Mouse (Mus musculus): ENCODE data around the gene Ctdnep1.
A peak's percentile ranks its signal among the peaks of the same experiment; 100 is the strongest.
"Not testable (repeated sequence)": the region's sequence is repeated elsewhere in the genome, so short reads cannot be mapped to it uniquely, and the experiment has no call there.

The Ctdnep1 gene

DNA sequence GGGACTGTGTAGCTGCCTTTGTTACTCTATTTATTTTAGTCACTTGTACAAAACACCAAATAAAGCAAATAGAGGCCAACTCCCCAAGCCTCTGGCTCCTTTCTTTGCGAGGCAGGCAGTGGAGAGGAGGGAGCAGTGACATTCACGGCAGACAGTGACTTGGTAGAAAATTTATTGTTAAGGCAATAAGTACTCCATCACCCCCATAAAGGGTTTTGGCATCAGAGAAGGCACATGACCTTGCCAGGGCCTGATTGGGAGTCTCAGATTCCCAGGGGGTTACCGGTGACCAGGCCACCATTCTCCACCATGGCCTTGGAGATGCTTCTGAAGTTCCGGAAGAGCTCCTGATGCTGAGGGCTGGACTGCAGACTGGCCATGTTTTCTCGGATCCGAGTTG, 29.1 kb downstream of the Ctdnep1 start:
- no peak for DNase-seq (ENCODE audit: extremely low spot score, low spot score)

DNA sequence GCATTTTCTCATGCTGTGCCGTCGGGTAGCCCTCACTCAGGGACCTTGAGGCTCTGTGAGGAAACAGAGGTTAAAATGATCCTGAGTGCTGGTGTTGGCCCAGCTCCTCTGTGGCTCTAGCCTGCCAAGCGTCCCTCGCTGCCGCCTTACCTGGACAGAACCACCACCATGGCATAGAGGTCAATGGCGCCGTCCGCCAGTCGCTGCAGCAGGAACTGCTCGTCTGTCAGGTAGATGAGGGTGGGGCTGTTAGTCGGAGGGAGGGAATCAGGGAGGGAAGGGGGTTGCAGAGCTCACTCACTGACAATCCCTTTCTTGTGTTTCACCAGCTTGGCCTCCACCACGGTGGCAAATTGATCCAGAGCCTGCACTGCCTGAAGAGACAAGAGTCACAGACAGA, 29.6 kb downstream of the Ctdnep1 start:
- no peak for DNase-seq (ENCODE audit: extremely low spot score, low spot score)

DNA sequence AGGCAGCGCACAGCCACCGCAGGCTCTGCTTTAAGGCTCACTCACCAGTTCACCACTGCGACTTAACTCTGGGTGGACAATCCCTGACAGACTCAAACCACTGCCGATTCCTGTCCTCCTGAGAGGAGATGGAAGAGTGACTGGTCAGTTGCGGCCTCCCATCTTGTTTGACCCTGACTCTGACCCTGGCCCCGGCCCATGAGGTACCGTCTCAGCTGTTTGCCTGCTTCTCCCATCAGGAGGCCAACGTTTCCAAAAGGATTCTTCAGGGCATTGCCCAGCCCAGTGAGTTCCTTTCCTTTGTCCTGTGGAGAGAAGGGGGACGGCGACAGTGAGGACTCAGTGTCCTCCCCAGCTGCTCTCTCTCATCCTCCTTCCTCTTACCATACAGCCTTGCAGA, 30.0 kb downstream of the Ctdnep1 start:
- DNase-seq (ENCODE audit: extremely low spot score, low spot score) = no peak

DNA sequence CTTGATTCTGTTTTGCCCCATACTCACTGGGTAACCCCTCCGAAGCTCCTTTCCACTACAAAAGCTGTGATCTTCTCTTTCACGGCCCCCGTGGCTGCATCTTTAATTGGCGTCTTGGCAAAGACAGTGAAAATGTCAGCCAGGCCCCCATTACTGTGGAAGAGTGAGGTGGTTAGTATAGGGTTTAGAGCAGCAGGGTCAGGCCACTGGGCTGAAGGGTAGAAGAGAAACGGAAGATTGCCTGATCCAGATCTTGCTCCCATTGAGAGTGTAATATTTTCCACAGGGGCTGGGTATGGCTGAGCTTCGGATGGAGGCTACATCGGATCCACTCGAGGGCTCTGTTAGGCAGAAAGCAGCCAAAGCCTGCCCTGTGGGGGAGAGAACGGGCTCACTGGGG, 32.0 kb downstream of the Ctdnep1 start:
- DNase-seq (ENCODE audit: extremely low spot score, low spot score) = no peak

DNA sequence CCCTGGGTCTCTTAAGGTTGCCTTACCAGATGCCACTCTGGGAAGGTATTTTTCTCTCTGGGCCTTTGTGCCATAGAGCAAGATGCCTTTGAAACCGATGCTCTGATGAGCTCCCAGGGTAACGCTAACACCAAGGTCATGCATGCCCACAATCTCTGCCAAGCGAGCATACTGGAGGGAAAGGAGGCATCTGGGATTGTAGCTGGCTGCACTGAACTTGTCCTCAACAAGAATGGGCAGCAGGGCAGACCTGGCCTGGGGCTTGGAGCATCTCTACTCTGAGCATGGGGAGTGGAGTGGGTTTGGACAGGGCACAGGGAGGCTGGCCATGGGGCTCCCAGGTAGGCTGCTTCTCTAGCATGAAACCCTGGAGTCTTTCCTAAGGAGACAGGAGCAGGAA, 32.5 kb downstream of the Ctdnep1 start:
- no peak for DNase-seq (ENCODE audit: extremely low spot score, low spot score)

GRCm38 (mm10) chr11:70014051-70014450, 33.1 kb downstream of the Ctdnep1 start:
- no peak for DNase-seq (ENCODE audit: extremely low spot score, low spot score)

- DNase-seq (ENCODE audit: extremely low spot score, low spot score) = peak; percentile 81
These were observed 34.1 kb downstream of the Ctdnep1 start, which contains the start of gene Acadvl for GRCm38 (mm10) chr11:70014880-70015558. Gene Acadvl, minus strand, starts transcription at chr11:70015411.

- no peak for DNase-seq (ENCODE audit: extremely low spot score, low spot score)
These were observed 34.7 kb downstream of the Ctdnep1 start for GRCm38 (mm10) chr11:70015677-70016076.

DNA sequence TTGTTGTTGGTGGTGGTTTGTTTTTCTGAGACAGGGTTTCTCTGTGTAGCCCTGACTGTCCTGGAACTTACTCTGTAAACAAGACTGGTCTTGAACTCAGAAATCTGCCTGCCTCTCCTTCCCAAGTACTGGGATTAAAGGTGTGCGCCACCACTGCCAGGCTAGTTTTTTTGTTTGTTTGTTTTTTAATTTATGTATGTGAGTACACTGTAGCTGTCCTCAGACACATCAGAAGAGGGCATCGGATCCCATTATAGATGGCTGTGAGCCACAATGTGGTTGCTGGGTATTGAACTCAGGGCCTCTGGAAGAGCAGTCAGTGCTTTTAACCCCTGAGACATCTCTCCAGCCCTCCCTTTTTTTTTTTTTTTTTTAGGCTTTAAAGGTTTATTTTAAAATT, 35.2 kb downstream of the Ctdnep1 start:
- DNase-seq (ENCODE audit: extremely low spot score, low spot score) = not testable (repeated sequence)

DNA sequence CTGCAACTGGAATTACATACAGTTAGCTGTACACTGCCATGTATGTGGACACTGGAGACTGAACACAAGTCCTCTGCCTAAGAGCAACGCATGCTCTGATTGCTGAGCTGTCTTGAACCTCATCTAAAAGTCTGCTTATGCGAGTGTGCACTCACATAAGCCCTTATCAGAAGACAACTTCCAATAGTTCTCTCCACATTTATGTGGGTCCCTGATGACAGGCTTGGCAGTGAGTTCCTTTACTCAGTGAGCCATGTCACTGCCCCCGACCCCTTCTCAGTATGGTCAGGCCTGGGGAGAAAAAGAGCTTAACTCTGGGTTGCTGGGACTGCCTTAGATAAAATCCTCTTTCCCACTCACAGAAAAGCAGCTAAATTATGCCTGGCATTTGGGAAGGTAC, 35.7 kb downstream of the Ctdnep1 start, which contains the start of gene Dlg4:
Dlg4 (plus strand) TSS at position 274 of the 400 bp plus-strand sequence.
- no peak for DNase-seq (ENCODE audit: extremely low spot score, low spot score)

DNA sequence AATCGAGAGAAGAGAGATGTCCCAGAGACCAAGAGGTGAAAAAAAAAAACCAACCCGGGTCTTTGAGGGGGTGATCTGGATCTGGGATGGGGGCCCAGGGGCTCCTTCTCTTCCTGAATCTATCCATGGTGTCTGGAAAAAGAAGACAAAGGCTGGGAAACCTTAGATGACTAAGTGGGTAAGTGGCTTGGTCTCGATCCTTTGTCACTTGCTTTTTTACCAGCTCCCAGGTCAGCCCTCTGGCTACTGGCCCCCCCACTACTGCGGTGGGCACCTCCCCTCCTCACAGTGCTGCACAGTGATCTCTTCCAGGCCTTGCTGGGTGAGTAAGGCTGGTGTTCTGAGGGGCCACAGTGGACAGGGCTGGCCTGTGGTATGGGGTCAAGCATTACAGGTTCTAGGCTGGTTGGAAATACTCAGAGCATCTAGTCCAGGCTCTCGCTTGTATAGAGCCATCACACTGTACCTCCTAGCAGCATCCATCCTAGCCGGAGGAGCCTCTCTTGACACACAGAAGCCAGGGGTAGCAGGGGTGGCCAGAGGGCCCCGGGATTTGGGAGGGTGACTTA, 36.3 kb downstream of the Ctdnep1 start:
- no peak for DNase-seq (ENCODE audit: extremely low spot score, low spot score)

GRCm38 (mm10) chr11:70018131-70018990, 37.4 kb downstream of the Ctdnep1 start:
- DNase-seq (ENCODE audit: extremely low spot score, low spot score) = peak; percentile 78

DNA sequence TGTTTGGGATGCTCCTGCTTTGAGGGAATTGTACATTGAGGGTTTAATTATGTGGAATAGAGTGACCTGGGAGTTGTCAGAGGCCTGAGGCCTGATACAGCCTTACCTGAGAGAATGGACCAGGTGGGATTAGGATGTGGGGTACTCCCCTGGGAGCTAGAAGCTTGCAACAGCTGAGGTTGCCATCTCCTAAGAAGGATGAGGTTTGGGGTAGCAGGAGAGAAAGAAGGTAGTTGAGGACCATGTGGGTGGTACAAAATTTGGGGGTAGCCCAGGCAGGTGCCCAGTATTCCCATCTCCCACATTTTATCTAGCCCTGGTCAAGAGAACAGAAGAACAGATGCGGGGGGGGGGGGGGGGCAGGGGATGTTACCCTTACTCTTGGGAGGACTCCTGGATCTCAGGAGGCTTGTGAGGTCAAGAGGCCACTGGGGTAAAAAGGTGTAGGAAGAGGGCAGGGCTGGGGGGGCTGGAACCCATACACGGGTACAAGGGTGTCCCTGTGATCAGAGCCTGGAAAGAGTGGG, 38.6 kb downstream of the Ctdnep1 start:
- DNase-seq (ENCODE audit: extremely low spot score, low spot score) = no peak

- DNase-seq (ENCODE audit: extremely low spot score, low spot score) = no peak
These were observed 39.2 kb downstream of the Ctdnep1 start for GRCm38 (mm10) chr11:70020022-70020631.

- peak; percentile 77 for DNase-seq (ENCODE audit: extremely low spot score, low spot score)
These were observed 39.8 kb downstream of the Ctdnep1 start for GRCm38 (mm10) chr11:70020731-70021263.

DNA sequence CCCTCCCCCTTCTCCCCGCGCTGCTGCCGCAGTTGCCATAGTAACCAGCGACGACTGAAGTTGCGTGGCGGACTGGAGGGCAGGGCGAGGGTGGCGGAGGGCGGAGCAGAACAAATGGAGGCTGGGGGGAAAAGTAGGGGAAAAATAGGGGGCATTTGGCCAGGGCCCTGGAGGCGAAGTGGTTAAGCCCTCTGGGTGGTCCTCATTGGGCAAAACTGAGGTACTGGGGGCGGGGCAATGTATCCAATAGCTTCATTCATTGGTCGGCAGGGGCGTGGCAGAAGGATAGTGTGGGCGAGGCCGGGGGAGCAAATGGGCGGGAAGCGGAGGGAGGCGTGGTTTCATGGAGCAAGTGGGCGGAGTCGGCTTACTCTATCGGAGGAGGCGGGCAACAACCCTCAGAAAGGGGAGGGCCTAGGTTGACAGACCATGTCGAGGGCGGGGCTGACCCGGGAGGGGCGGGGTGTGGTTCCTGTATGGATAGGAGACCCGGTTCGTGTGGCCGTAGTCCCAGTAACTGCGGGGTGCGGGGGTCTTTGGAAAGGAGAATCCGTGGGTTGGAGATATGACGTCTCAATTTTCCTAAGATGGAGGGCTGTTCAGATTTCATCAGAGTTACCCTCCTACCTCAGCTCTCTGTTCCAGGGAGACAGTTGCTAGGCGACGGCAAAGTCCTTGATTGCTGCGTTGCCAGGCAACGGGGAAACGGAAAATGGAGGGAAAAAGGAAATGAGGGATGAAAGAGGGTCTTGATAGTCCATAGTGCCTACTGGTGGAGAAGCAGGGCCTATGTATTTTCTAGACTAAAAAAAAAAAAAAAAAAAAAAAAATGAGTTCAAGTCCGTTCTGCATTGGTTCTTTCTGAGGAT, 40.5 kb downstream of the Ctdnep1 start:
- peak; percentile 99 for DNase-seq (ENCODE audit: extremely low spot score, low spot score)

DNA sequence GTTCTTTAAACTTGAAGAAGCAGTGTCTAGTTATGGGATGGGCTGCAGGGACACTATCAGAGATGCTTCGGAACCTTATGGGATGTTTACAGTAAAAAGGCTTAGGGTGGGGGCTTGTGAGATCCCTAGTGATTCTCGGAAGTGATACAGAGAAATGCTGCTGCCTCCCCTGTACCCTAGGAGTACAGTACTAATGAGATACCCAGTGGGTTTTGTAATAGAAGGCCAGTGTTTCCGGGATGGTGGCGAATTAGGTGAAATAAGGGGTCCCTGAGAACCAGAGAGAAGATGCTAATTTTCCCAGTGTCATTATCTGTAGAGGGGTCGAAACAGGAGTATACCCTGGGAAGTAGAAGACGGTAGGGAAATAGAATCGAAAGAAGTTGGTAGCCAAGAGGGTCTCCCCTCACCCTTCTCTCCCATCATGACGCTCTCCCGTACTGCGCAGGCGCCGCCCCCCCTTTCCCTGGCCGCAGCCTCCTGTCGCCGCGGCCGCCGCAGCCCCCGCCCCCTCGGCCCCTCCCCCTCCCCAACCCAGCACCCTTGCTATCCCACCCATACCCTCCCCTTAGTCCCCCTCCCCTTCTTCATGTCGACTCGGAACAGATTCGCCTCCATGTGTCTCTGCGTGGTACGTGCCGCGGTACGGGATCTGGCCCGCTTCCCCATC, 42.7 kb downstream of the Ctdnep1 start:
- DNase-seq (ENCODE audit: extremely low spot score, low spot score) = peak; percentile 63

GRCm38 (mm10) chr11:70024151-70024514, 43.2 kb downstream of the Ctdnep1 start:
- DNase-seq (ENCODE audit: extremely low spot score, low spot score) = no peak

- peak; percentile 56 for DNase-seq (ENCODE audit: extremely low spot score, low spot score)
These were observed 45.7 kb downstream of the Ctdnep1 start for GRCm38 (mm10) chr11:70026689-70027088.

- no peak for DNase-seq (ENCODE audit: extremely low spot score, low spot score)
These were observed 46.4 kb downstream of the Ctdnep1 start for GRCm38 (mm10) chr11:70027397-70027796.
